Mouse (Mus musculus): ENCODE measurements around the gene Krtap19-4. TPM values are rescaled to one million over a fixed set of nuclear protein-coding genes. Genes with fewer than 3 reads are reported as not detected.

The Krtap19-4 gene
- polyA plus RNA-seq, 1 experiment from 2014 or later: not detected

Other genes with a start within 250 kb of the Krtap19-4 start
- gene Krtap26-1, start 237.3 kb downstream of the Krtap19-4 start, polyA plus RNA-seq (2016; fragmentation: Nextera tagmentation; extraction: Ambion mirVana): not detected in 2 replicates
- gene Krtap27-1, start 213.4 kb downstream of the Krtap19-4 start, polyA plus RNA-seq (2016; fragmentation: Nextera tagmentation; extraction: Ambion mirVana): not detected in 2 replicates
- gene 2310061N02Rik, start 177.1 kb downstream of the Krtap19-4 start, polyA plus RNA-seq (2016; fragmentation: Nextera tagmentation; extraction: Ambion mirVana): not detected in 2 replicates
- not detected in 2 replicates for gene Krtap13-1, start 156.2 kb downstream of the Krtap19-4 start, polyA plus RNA-seq (2016; fragmentation: Nextera tagmentation; extraction: Ambion mirVana)
- gene Krtap13, start 133.5 kb downstream of the Krtap19-4 start, polyA plus RNA-seq (2016; fragmentation: Nextera tagmentation; extraction: Ambion mirVana): not detected in 2 replicates
- gene 2310034C09Rik, start 126.2 kb downstream of the Krtap19-4 start, polyA plus RNA-seq (2016; fragmentation: Nextera tagmentation; extraction: Ambion mirVana): not detected in 2 replicates
- not detected in 2 replicates for gene 2310057N15Rik, start 110.9 kb downstream of the Krtap19-4 start, polyA plus RNA-seq (2016; fragmentation: Nextera tagmentation; extraction: Ambion mirVana)
- gene Gm5965, start 107.2 kb downstream of the Krtap19-4 start, polyA plus RNA-seq (2016; fragmentation: Nextera tagmentation; extraction: Ambion mirVana): not detected in 2 replicates
- gene Gm20741, start 72.9 kb downstream of the Krtap19-4 start, polyA plus RNA-seq (2016; fragmentation: Nextera tagmentation; extraction: Ambion mirVana): not detected in 2 replicates
- not detected in 2 replicates for gene Krtap15, start 64.9 kb downstream of the Krtap19-4 start, polyA plus RNA-seq (2016; fragmentation: Nextera tagmentation; extraction: Ambion mirVana)
- not detected in 2 replicates for gene Krtap14, start 58.9 kb downstream of the Krtap19-4 start, polyA plus RNA-seq (2016; fragmentation: Nextera tagmentation; extraction: Ambion mirVana)
- gene Krtap19-1, start 15.7 kb downstream of the Krtap19-4 start, polyA plus RNA-seq (2016; fragmentation: Nextera tagmentation; extraction: Ambion mirVana): not detected in 2 replicates
- not detected in 2 replicates for gene Krtap19-2, start 10.8 kb downstream of the Krtap19-4 start, polyA plus RNA-seq (2016; fragmentation: Nextera tagmentation; extraction: Ambion mirVana)
- gene Krtap19-3, start 7.1 kb downstream of the Krtap19-4 start, polyA plus RNA-seq (2016; fragmentation: Nextera tagmentation; extraction: Ambion mirVana): not detected in 2 replicates
- not detected in 2 replicates for gene Krtap19-5, start 11.4 kb upstream of the Krtap19-4 start, polyA plus RNA-seq (2016; fragmentation: Nextera tagmentation; extraction: Ambion mirVana)
- not detected in 2 replicates for gene Krtap19-9b, start 47.2 kb upstream of the Krtap19-4 start, polyA plus RNA-seq (2016; fragmentation: Nextera tagmentation; extraction: Ambion mirVana)
- not detected in 2 replicates for gene Krtap16-3, start 77.8 kb upstream of the Krtap19-4 start, polyA plus RNA-seq (2016; fragmentation: Nextera tagmentation; extraction: Ambion mirVana)
- not detected in 2 replicates for gene Krtap22-2, start 125.7 kb upstream of the Krtap19-4 start, polyA plus RNA-seq (2016; fragmentation: Nextera tagmentation; extraction: Ambion mirVana)
- gene Gm10229, start 130.2 kb upstream of the Krtap19-4 start, polyA plus RNA-seq (2016; fragmentation: Nextera tagmentation; extraction: Ambion mirVana): not detected in 2 replicates
- not detected in 2 replicates for gene Krtap6-1, start 146.6 kb upstream of the Krtap19-4 start, polyA plus RNA-seq (2016; fragmentation: Nextera tagmentation; extraction: Ambion mirVana)
- not detected in 2 replicates for gene Gm10228, start 156.4 kb upstream of the Krtap19-4 start, polyA plus RNA-seq (2016; fragmentation: Nextera tagmentation; extraction: Ambion mirVana)
- gene Krtap6-5, start 162.8 kb upstream of the Krtap19-4 start, polyA plus RNA-seq (2016; fragmentation: Nextera tagmentation; extraction: Ambion mirVana): not detected in 2 replicates
- gene 1110025L11Rik, start 178.9 kb upstream of the Krtap19-4 start, polyA plus RNA-seq (2016; fragmentation: Nextera tagmentation; extraction: Ambion mirVana): not detected in 2 replicates
- not detected in 2 replicates for gene Krtap6-3, start 198.9 kb upstream of the Krtap19-4 start, polyA plus RNA-seq (2016; fragmentation: Nextera tagmentation; extraction: Ambion mirVana)